Mouse (Mus musculus) embryonic fibroblast, embryonic 13.5 days (primary cell): ENCODE results near the gene Myadm. TPM values are rescaled to one million over a fixed set of nuclear protein-coding genes. Genes with fewer than 3 reads are reported as not detected.
A peak's percentile ranks its signal among the peaks of the same experiment; 100 is the strongest.

ENCODE experiments used
- H3K27ac ChIP-seq: 2 replicates; pipeline ENCODE4 v1.5.1; 2012; ENCODE audit warnings: low read length, control low read depth, inconsistent platforms; ENCODE audit not compliant: insufficient read depth
- H3K4me1 ChIP-seq: 2 replicates; pipeline ENCODE4 v1.6.1; 2011; ENCODE audit warnings: low read length; ENCODE audit not compliant: control insufficient read depth, insufficient read depth
- H3K4me3 ChIP-seq: 2 replicates; pipeline ENCODE4 v1.5.1; 2011; ENCODE audit warnings: mild to moderate bottlenecking, control low read depth, low read length; ENCODE audit not compliant: insufficient read depth
- CTCF ChIP-seq: IDR thresholded peaks from 2 replicates; pipeline ENCODE4 v1.5.1; 2011; ENCODE audit warnings: mild to moderate bottlenecking, control low read depth, low read length, moderate library complexity, borderline replicate concordance; ENCODE audit not compliant: insufficient read depth
- POLR2A ChIP-seq: IDR thresholded peaks from 2 replicates; pipeline ENCODE4 v1.6.1; 2011; ENCODE audit warnings: low read depth, mild to moderate bottlenecking, control low read depth, low read length, moderate library complexity
- polyA plus RNA-seq: library from polyadenylated mRNA; stranded (reverse); fragments of >200 nt; gene quantifications from 2 replicates; pipeline ENCODE4 v1.2.4, GENCODE M21; 2011; ENCODE audit warnings: low read depth; ENCODE audit not compliant: missing spikeins, insufficient read length

Gene Myadm
- polyA plus RNA-seq, 1 experiment = 469 TPM

DNA sequence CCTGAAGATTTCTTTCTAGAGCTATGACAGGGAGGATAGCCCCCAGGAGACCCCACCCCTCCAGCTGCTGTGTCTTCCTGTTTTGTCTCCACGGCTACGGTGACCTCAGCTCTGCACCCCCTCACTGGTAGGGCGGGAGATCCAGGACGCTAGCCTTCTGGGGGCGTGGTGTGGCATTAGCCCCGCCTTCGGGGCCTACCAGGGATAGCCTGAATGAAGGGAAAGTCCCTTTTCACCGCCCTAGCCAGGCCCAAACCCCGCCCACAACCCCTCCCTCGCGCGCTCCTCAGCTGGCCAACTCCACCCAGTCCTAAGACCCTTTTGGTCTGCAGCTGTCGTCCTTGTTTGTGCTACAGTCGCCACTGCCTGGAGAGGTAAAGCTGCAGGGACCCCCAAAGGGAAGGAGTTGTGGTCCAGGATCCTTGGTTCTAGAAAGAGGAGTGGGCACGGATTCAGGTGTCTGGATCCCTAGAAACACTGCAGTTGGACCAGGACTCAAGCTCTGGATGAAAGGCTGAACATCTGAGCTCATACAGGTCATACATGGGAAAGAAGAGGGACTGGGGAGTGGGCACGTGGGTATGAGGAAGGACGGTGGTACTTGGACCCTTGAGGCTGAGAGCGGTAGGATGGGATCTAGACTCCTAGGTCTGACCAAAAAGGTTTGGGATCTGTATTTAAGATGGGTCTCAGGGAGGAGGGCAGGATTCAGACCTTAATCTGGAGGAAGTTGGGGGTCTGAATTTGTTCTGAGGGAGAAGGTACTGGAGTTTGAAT, 1.6 kb downstream of the Myadm start:
- TF ChIP-seq POLR2A = peak; percentile 95
- TF ChIP-seq CTCF = no peak

GRCm38 (mm10) chr7:3291197-3291596, 2.3 kb downstream of the Myadm start:
- peaks cover 14% of the 10 kb centered on the region; the same call in 1 of the 2 replicates for H3K4me1 ChIP-seq
- TF ChIP-seq POLR2A = peak; percentile 67; the same call in 1 of the 2 replicates
- TF ChIP-seq CTCF = no peak
- peak overlapping the region; percentile 93 for H3K27ac ChIP-seq
- peak overlapping the region; percentile 86 for H3K4me3 ChIP-seq

More for the DNA sequence above, 1.6 kb downstream of the Myadm start:
- peak overlapping the region; percentile 86 for H3K4me3 ChIP-seq
- peaks cover 12% of the 10 kb centered on the region; the same call in 1 of the 2 replicates for H3K4me1 ChIP-seq
- H3K27ac ChIP-seq = peak overlapping the region; percentile 93

GRCm38 (mm10) chr7:3291764-3292163, 2.9 kb downstream of the Myadm start:
- peaks cover 17% of the 10 kb centered on the region for H3K4me1 ChIP-seq
- TF ChIP-seq CTCF (no peak), POLR2A (peak; percentile 58)
- H3K4me3 ChIP-seq = peak overlapping the region; percentile 86
- H3K27ac ChIP-seq = peak overlapping the region; percentile 93

DNA sequence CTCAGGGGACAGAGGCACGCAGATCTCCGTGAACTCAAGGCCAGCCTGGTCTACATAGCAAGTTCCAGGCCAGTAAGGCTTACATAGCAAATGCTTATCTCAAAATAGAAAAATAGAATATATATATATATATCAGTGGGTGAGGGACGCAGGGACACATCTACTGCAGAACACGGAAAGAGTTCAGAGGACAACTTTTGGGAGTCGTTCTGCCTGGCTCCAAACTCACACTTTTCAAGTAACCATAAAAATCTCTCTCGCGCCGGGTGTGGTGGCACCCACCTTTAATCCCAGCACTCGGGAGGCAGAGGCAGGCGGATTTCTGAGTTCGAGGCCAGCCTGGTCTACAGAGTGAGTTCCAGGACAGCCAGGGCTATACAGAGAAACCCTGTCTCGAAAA, 3.4 kb downstream of the Myadm start:
- H3K4me1 ChIP-seq = peaks cover 19% of the 10 kb centered on the region
- H3K27ac ChIP-seq = peak overlapping the region; percentile 93
- H3K4me3 ChIP-seq = peak overlapping the region; percentile 86

DNA sequence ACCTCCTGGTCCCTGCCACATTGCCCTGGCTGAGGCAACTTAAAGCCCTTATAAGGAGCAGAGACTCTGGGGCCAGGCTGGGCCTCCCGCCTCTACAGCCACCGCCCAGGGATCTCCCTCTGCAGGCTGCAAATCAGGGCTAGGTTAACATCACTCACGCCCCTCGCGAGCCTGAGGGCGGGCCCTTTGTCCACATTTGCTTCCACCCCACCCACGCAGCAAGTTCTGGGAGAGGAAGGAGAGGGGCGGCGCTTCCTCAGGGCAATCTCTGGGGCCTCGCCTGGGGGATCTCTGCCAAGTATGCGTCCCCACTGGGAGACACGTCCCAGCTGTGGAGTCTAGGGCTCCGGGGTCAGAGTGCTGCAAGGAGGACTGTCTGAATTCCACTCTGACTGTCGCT, 3.9 kb downstream of the Myadm start:
- TF ChIP-seq CTCF (no peak), POLR2A (peak; percentile 46)
- Histone ChIP-seq H3K4me3 (peak overlapping the region; percentile 64), H3K4me1 (peaks cover 16% of the 10 kb centered on the region)

GRCm38 (mm10) chr7:3294794-3295193, 5.9 kb downstream of the Myadm start:
- TF ChIP-seq POLR2A = no peak
- no peak for TF ChIP-seq CTCF
- H3K4me1 ChIP-seq = peaks cover 12% of the 10 kb centered on the region
- H3K27ac ChIP-seq = no peak overlapping the region
- H3K4me3 ChIP-seq = no peak overlapping the region

More for the DNA sequence above, 3.9 kb downstream of the Myadm start:
- H3K27ac ChIP-seq = peak overlapping the region; percentile 57

GRCm38 (mm10) chr7:3295321-3296110, 6.6 kb downstream of the Myadm start:
- TF ChIP-seq CTCF = no peak
- TF ChIP-seq POLR2A = no peak
- Histone ChIP-seq H3K4me1 (peaks cover 10% of the 10 kb centered on the region), H3K27ac (no peak overlapping the region), H3K4me3 (peak overlapping the region; percentile 4)

DNA sequence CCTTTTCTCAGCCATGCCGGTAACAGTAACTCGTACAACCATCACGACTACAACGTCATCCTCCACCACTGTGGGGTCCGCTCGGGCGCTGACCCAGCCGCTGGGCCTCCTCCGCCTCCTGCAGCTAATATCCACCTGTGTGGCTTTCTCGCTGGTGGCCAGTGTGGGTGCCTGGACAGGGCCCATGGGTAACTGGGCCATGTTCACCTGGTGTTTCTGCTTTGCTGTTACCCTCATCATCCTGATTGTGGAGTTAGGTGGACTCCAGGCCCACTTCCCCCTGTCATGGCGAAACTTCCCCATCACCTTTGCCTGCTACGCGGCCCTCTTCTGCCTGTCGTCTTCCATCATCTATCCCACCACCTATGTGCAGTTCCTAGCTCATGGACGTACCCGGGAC, 7.8 kb downstream of the Myadm start:
- TF ChIP-seq POLR2A (no peak), CTCF (no peak)
- H3K4me3 ChIP-seq = no peak overlapping the region
- peaks cover 15% of the 10 kb centered on the region for H3K4me1 ChIP-seq
- no peak overlapping the region for H3K27ac ChIP-seq

- Histone ChIP-seq H3K4me1 (peaks cover 20% of the 10 kb centered on the region), H3K27ac (no peak overlapping the region), H3K4me3 (no peak overlapping the region)
- TF ChIP-seq CTCF (no peak), POLR2A (no peak)
These were observed 11.2 kb downstream of the Myadm start for GRCm38 (mm10) chr7:3299941-3300617.
